In genomic region chr8:86808990-86809960, GRCm38 (mm10) we compare ENCODE assay signal across 22 mouse cellular contexts.
DNase-seq lines count a peak whose midpoint lies in the region; ATAC-seq and TF ChIP-seq lines count a peak whose summit lies in the region.
"Had no signal": no experiment of that assay in that cellular context is flagged by ENCODE, and none has a peak within 500 bp of the region (broad histone marks: within the 10 kb centered on the region; RNA-seq: fewer than 3 reads in every experiment).

No protein-coding gene starts in this region.

- no peaks in the 10 kb centered on the region for H3K36me3 ChIP-seq in limb, embryonic 14.5 days (ENCODE audit: control insufficient read depth, insufficient read depth, low read length)
- no peaks in the 10 kb centered on the region for H3K36me3 ChIP-seq in liver, embryonic 11.5 days (ENCODE audit: control insufficient read depth, insufficient read depth, low read length)
- H3K36me3 ChIP-seq: embryonic facial prominence, embryonic 15.5 days; forebrain, embryonic 12.5 days; hindbrain, embryonic 10.5 days; hindbrain, embryonic 15.5 days; midbrain, embryonic 12.5 days had no signal

- H3K9me3 ChIP-seq in limb, embryonic 14.5 days (ENCODE audit: control insufficient read depth, low read length), result no peaks in the 10 kb centered on the region
- H3K9me3 ChIP-seq in liver, embryonic 11.5 days (ENCODE audit: control insufficient read depth, low read length), result no peaks in the 10 kb centered on the region
- H3K9me3 ChIP-seq: embryonic facial prominence, embryonic 15.5 days; forebrain, embryonic 12.5 days; hindbrain, embryonic 10.5 days; hindbrain, embryonic 15.5 days; midbrain, embryonic 12.5 days had no signal

- DNase-seq in adrenal gland, adult 2 months, result peak; percentile 64
- no peak for DNase-seq in adrenal gland, postnatal 25 days
- peak; percentile 14 for DNase-seq in heart, adult 8-10 months (ENCODE audit: low spot score)
- no peak for DNase-seq in heart, adult 9 months (ENCODE audit: low spot score in 2 of 2)
- peak; percentile 42 for DNase-seq in limb, embryonic 14.5 days (ENCODE audit: low spot score)
- no peak for DNase-seq in liver, embryonic 11.5 days (ENCODE audit: low spot score)
- DNase-seq: embryo, embryonic 11 days; forebrain, postnatal 0 days; gastrocnemius, postnatal 10 days; heart, adult 11 months; heart, postnatal 14 days; kidney, adult 11 months; liver, postnatal 0 days; spleen, adult 18-20 months had no signal

- H3K27me3 ChIP-seq in limb, embryonic 14.5 days (ENCODE audit: control insufficient read depth, insufficient read depth, low read length), result no peaks in the 10 kb centered on the region
- H3K27me3 ChIP-seq in liver, embryonic 11.5 days (replicated peaks; ENCODE audit: control insufficient read depth, insufficient read depth, low read length), result no peaks in the 10 kb centered on the region
- H3K27me3 ChIP-seq: embryonic facial prominence, embryonic 15.5 days; forebrain, embryonic 12.5 days; hindbrain, embryonic 15.5 days; midbrain, embryonic 12.5 days had no signal

- H3K27ac ChIP-seq in brown adipose tissue, adult 24 weeks (replicated peaks; ENCODE audit: low read depth, low read length), result 0 out of 2 replicates have a peak overlapping the region, but pooled peaks have one; percentile 28
- no peak overlapping the region for H3K27ac ChIP-seq in limb, embryonic 14.5 days (replicated peaks; ENCODE audit: low read depth, low read length)
- no peak overlapping the region for H3K27ac ChIP-seq in liver, embryonic 11.5 days (ENCODE audit: low read depth, low read length)
- H3K27ac ChIP-seq: embryonic facial prominence, embryonic 15.5 days; forebrain, embryonic 12.5 days; hindbrain, embryonic 10.5 days; hindbrain, embryonic 15.5 days; midbrain, embryonic 12.5 days; stomach, postnatal 0 days had no signal

- H3K4me1 ChIP-seq in brown adipose tissue, adult 24 weeks (ENCODE audit: control insufficient read depth, insufficient read depth, insufficient read length, low read length), result peaks cover 16% of the 10 kb centered on the region
- no peaks in the 10 kb centered on the region for H3K4me1 ChIP-seq in limb, embryonic 14.5 days (ENCODE audit: control insufficient read depth, insufficient read depth, low read length)
- H3K4me1 ChIP-seq in liver, embryonic 11.5 days (replicated peaks; ENCODE audit: control insufficient read depth, insufficient read depth, low read length), result no peaks in the 10 kb centered on the region
- H3K4me1 ChIP-seq: embryonic facial prominence, embryonic 15.5 days; forebrain, embryonic 12.5 days; hindbrain, embryonic 10.5 days; hindbrain, embryonic 15.5 days; midbrain, embryonic 12.5 days had no signal

- no peak overlapping the region for H3K4me2 ChIP-seq in limb, embryonic 14.5 days (replicated peaks; ENCODE audit: low read depth, low read length, severe bottlenecking)
- H3K4me2 ChIP-seq in liver, embryonic 11.5 days, result no peak overlapping the region
- H3K4me2 ChIP-seq: embryonic facial prominence, embryonic 15.5 days; forebrain, embryonic 12.5 days; hindbrain, embryonic 15.5 days; midbrain, embryonic 12.5 days had no signal

- TF ChIP-seq POLR2A in limb, embryonic 14.5 days (IDR thresholded peaks at IDR 0.05; ENCODE audit: borderline replicate concordance, extremely low read depth, insufficient read depth, insufficient read length), result no peak

- H3K9ac ChIP-seq in limb, embryonic 14.5 days (ENCODE audit: low read depth, low read length, severe bottlenecking), result no peak overlapping the region
- no peak overlapping the region for H3K9ac ChIP-seq in liver, embryonic 11.5 days (ENCODE audit: low read depth, low read length)
- H3K9ac ChIP-seq: embryonic facial prominence, embryonic 15.5 days; forebrain, embryonic 12.5 days; forebrain, postnatal 0 days; hindbrain, embryonic 15.5 days; liver, postnatal 0 days; midbrain, embryonic 12.5 days had no signal

- no peak overlapping the region for H3K4me3 ChIP-seq in brown adipose tissue, adult 24 weeks (ENCODE audit: insufficient read depth, low read depth, low read length)
- no peak overlapping the region for H3K4me3 ChIP-seq in limb, embryonic 14.5 days (replicated peaks; ENCODE audit: low read length)
- H3K4me3 ChIP-seq in liver, embryonic 11.5 days (ENCODE audit: low read depth, low read length), result no peak overlapping the region
- H3K4me3 ChIP-seq: embryonic facial prominence, embryonic 15.5 days; forebrain, embryonic 12.5 days; hindbrain, embryonic 10.5 days; hindbrain, embryonic 15.5 days; midbrain, embryonic 12.5 days had no signal

- peak; percentile 63 for ATAC-seq in limb, embryonic 14.5 days (ENCODE audit: low FRiP score, low read depth)
- ATAC-seq in monocyte, adult 5-6 weeks (replicated peaks; ENCODE audit: insufficient number of reproducible peaks, low FRiP score, low TSS enrichment, poor library complexity, severe bottlenecking), result no peak
- ATAC-seq in liver, embryonic 11.5 days (replicated peaks; ENCODE audit: low FRiP score), result no peak
- ATAC-seq: forebrain, postnatal 0 days; liver, postnatal 0 days had no signal

- WGBS in limb, embryonic 14.5 days, result 70% methylated on average over 14 of the region's 15 CpGs
- WGBS in liver, embryonic 11.5 days, result 73% methylated on average over 15 of the region's 15 CpGs

Comparison
In these comparisons a context has a peak if more than half of its experiments do, and no peak if none do; other contexts are left out.
1. DNase-seq: peak in adrenal gland, adult 2 months (single experiment), heart, adult 8-10 months (single experiment) and limb, embryonic 14.5 days (single experiment); none in adrenal gland, postnatal 25 days (single experiment), heart, adult 9 months (0 of 2) and liver, embryonic 11.5 days (single experiment).